Comparison of ENCODE assay signal across 24 mouse cellular contexts in genomic region chr17:64950802-64951624, GRCm38 (mm10).
DNase-seq lines count a peak whose midpoint lies in the region; ATAC-seq and TF ChIP-seq lines count a peak whose summit lies in the region.
"Had no signal": no experiment of that assay in that cellular context is flagged by ENCODE, and none has a peak within 500 bp of the region (broad histone marks: within the 10 kb centered on the region; RNA-seq: fewer than 3 reads in every experiment).

No protein-coding gene starts in this region.

- peaks cover 5% of the 10 kb centered on the region for H3K4me1 ChIP-seq in forebrain, embryonic 16.5 days (replicated peaks; ENCODE audit: control insufficient read depth, insufficient read depth, low read length)
- H3K4me1 ChIP-seq in forebrain, embryonic 14.5 days (ENCODE audit: control insufficient read depth, insufficient read depth, low read length), result no peaks in the 10 kb centered on the region
- H3K4me1 ChIP-seq in stomach, embryonic 16.5 days (ENCODE audit: control insufficient read depth, insufficient read depth, low read length), result no peaks in the 10 kb centered on the region
- H3K4me1 ChIP-seq: embryonic facial prominence, embryonic 13.5 days; heart, embryonic 12.5 days; hindbrain, embryonic 12.5 days; midbrain, embryonic 10.5 days had no signal

- DNase-seq in forebrain, embryonic 14.5 days (ENCODE audit: low spot score), result no peak
- DNase-seq in R1 (ENCODE audit: low read depth, low spot score), result peak; percentile 83
- DNase-seq in brain, embryonic 14.5 days (ENCODE audit: low read depth), result peak; percentile 24
- no peak for DNase-seq in kidney, postnatal 36 days
- DNase-seq in lung, postnatal 25 days (ENCODE audit: low spot score), result no peak
- DNase-seq: adrenal gland, postnatal 14 days; B cell, adult 2 months; gastrocnemius, postnatal 25 days; heart, adult 18-20 months; heart, postnatal 10 days; kidney, adult 8-10 months; kidney, postnatal 10 days; layer of hippocampus, postnatal 36 days; liver, postnatal 0 days; right cerebral cortex, postnatal 4 days had no signal

- H3K4me3 ChIP-seq in forebrain, embryonic 16.5 days (replicated peaks; ENCODE audit: low read length), result no peak overlapping the region
- H3K4me3 ChIP-seq in forebrain, embryonic 14.5 days (ENCODE audit: low read depth, low read length), result no peak overlapping the region
- H3K4me3 ChIP-seq in stomach, embryonic 16.5 days (replicated peaks; ENCODE audit: low read length), result no peak overlapping the region
- H3K4me3 ChIP-seq: embryonic facial prominence, embryonic 13.5 days; erythroblast, embryonic 14.5 days; heart, embryonic 12.5 days; hindbrain, embryonic 12.5 days; layer of hippocampus, adult 2 months; midbrain, embryonic 10.5 days had no signal

- 48% methylated on average over 6 of the region's 6 CpGs for WGBS in forebrain, embryonic 16.5 days
- WGBS in forebrain, embryonic 14.5 days, result 67% methylated on average over 6 of the region's 6 CpGs
- 34% methylated on average over 6 of the region's 6 CpGs for whole genome bisulfite sequencing in stomach, embryonic 16.5 days

- no peak overlapping the region for H3K4me2 ChIP-seq in forebrain, embryonic 16.5 days (ENCODE audit: low read length)
- no peak overlapping the region for H3K4me2 ChIP-seq in forebrain, embryonic 14.5 days (ENCODE audit: low read length)
- H3K4me2 ChIP-seq in stomach, embryonic 16.5 days (ENCODE audit: low read depth, low read length), result no peak overlapping the region
- H3K4me2 ChIP-seq: embryonic facial prominence, embryonic 13.5 days; heart, embryonic 12.5 days; hindbrain, embryonic 12.5 days had no signal

- H3K36me3 ChIP-seq in forebrain, embryonic 16.5 days (ENCODE audit: control insufficient read depth, insufficient read depth), result no peaks in the 10 kb centered on the region
- no peaks in the 10 kb centered on the region for H3K36me3 ChIP-seq in forebrain, embryonic 14.5 days (ENCODE audit: control insufficient read depth, insufficient read depth, low read length)
- H3K36me3 ChIP-seq in stomach, embryonic 16.5 days (ENCODE audit: control insufficient read depth, insufficient read depth, low read length), result no peaks in the 10 kb centered on the region
- H3K36me3 ChIP-seq: embryonic facial prominence, embryonic 13.5 days; heart, embryonic 12.5 days; hindbrain, embryonic 12.5 days; midbrain, embryonic 10.5 days had no signal

- H3K9me3 ChIP-seq in forebrain, embryonic 16.5 days (ENCODE audit: control insufficient read depth, low read length), result no peaks in the 10 kb centered on the region
- H3K9me3 ChIP-seq in forebrain, embryonic 14.5 days (replicated peaks; ENCODE audit: control insufficient read depth, low read length), result no peaks in the 10 kb centered on the region
- H3K9me3 ChIP-seq in stomach, embryonic 16.5 days (replicated peaks; ENCODE audit: control insufficient read depth, low read length), result no peaks in the 10 kb centered on the region
- H3K9me3 ChIP-seq: embryonic facial prominence, embryonic 13.5 days; heart, embryonic 12.5 days; hindbrain, embryonic 12.5 days; midbrain, embryonic 10.5 days had no signal

- no peak overlapping the region for H3K27ac ChIP-seq in forebrain, embryonic 16.5 days (ENCODE audit: low read length)
- H3K27ac ChIP-seq in forebrain, embryonic 14.5 days (ENCODE audit: low read depth, low read length), result no peak overlapping the region
- no peak overlapping the region; the same call in 1 of the 2 replicates for H3K27ac ChIP-seq in stomach, embryonic 16.5 days (ENCODE audit: low read length)
- H3K27ac ChIP-seq: embryonic facial prominence, embryonic 13.5 days; hindbrain, embryonic 12.5 days; layer of hippocampus, adult 2 months; midbrain, embryonic 10.5 days had no signal

- TF ChIP-seq CTCF in brain, embryonic 14.5 days (IDR thresholded peaks at IDR 0.05; ENCODE audit: borderline replicate concordance, extremely low read depth, insufficient read depth, insufficient read length), result no peak

- no peak for TF ChIP-seq POLR2A in brain, embryonic 14.5 days (IDR thresholded peaks at IDR 0.05; ENCODE audit: borderline replicate concordance, extremely low read depth, insufficient read depth, insufficient read length, poor library complexity, severe bottlenecking)

- peak; percentile 33; the same call in 1 of the 2 replicates for ATAC-seq in forebrain, embryonic 16.5 days
- no peak for ATAC-seq in forebrain, embryonic 14.5 days
- peak; percentile 90 for ATAC-seq in stomach, embryonic 16.5 days (ENCODE audit: insufficient read depth, low FRiP score)
- ATAC-seq: liver, postnatal 0 days; lung, postnatal 0 days had no signal

- no peaks in the 10 kb centered on the region for H3K27me3 ChIP-seq in forebrain, embryonic 16.5 days (replicated peaks; ENCODE audit: control insufficient read depth, insufficient read depth, low read length)
- no peaks in the 10 kb centered on the region for H3K27me3 ChIP-seq in forebrain, embryonic 14.5 days (replicated peaks; ENCODE audit: control insufficient read depth, insufficient read depth, low read length)
- H3K27me3 ChIP-seq in stomach, embryonic 16.5 days (ENCODE audit: control insufficient read depth, insufficient read depth, low read length), result no peaks in the 10 kb centered on the region
- H3K27me3 ChIP-seq: embryonic facial prominence, embryonic 13.5 days; hindbrain, embryonic 12.5 days had no signal

- no peak overlapping the region for H3K9ac ChIP-seq in forebrain, embryonic 16.5 days (replicated peaks; ENCODE audit: low read depth, low read length)
- no peak overlapping the region for H3K9ac ChIP-seq in forebrain, embryonic 14.5 days (ENCODE audit: low read length)
- H3K9ac ChIP-seq in stomach, embryonic 16.5 days (ENCODE audit: low read length), result no peak overlapping the region
- H3K9ac ChIP-seq: embryonic facial prominence, embryonic 13.5 days; heart, embryonic 12.5 days; hindbrain, embryonic 12.5 days; liver, postnatal 0 days had no signal

Comparison
In these comparisons a context has a peak if more than half of its experiments do, and no peak if none do; other contexts are left out.
1. DNase-seq: peak in R1 (single experiment) and brain, embryonic 14.5 days (single experiment); none in forebrain, embryonic 14.5 days (single experiment), kidney, postnatal 36 days (0 of 2) and lung, postnatal 25 days (single experiment).